Mouse (Mus musculus): Measurements from ENCODE around the gene Gm9958. TPM values are rescaled to one million over a fixed set of nuclear protein-coding genes. Genes with fewer than 3 reads are reported as not detected.

Gene Gm9958
- polyA plus RNA-seq, 1 experiment: 2.6 TPM

GRCm38 (mm10) chr5:90394322-90394721 is 27.3 kb downstream of the Gm9958 start:
- Histone ChIP-seq H3K4me1 (replicated peaks; ENCODE audit: control insufficient read depth, insufficient read depth, low read length) (no peaks in the 10 kb centered on the region), H3K27ac (ENCODE audit: control insufficient read depth, insufficient read depth, low read length) (no peak overlapping the region), H3K36me3 (ENCODE audit: control insufficient read depth, insufficient read depth, low read length) (no peaks in the 10 kb centered on the region), H3K4me3 (ENCODE audit: control insufficient read depth, insufficient read depth, low read length) (no peak overlapping the region), H3K27me3 (ENCODE audit: control insufficient read depth, insufficient read depth, low read length) (no peaks in the 10 kb centered on the region)
- TF ChIP-seq CTCF (IDR thresholded peaks at IDR 0.05; ENCODE audit: borderline replicate concordance, control insufficient read depth, extremely low read depth, insufficient read depth, low read length, poor library complexity) (no peak), POLR2A (IDR thresholded peaks at IDR 0.05; ENCODE audit: control insufficient read depth, extremely low read depth, insufficient read depth, low read length, poor library complexity) (no peak)
- DNase-seq: no peak
- WGBS: 72% methylated on average over 4 of the region's 4 CpGs

DNA sequence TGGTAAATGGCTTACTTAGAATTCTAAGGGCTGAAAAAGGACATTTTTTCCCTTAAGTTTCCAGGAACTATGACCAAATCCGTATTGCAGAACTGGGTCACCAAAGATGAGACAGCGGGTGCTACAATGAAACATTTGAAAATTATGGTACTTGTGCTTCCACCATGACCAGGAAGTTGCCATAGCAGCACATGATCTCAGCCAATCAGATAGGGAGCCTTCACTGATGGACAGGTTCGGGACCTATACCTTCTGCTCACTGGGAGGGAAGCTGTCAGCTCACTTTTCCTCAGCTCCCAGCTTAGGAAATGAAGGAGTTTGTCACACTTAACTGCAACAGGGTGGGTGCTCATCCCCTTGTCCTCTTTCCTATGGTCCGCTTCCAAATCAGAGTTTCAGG is 29.8 kb downstream of the Gm9958 start:
- Histone ChIP-seq H3K4me1 (replicated peaks; ENCODE audit: control insufficient read depth, insufficient read depth, low read length) (no peaks in the 10 kb centered on the region), H3K36me3 (ENCODE audit: control insufficient read depth, insufficient read depth, low read length) (no peaks in the 10 kb centered on the region), H3K4me3 (ENCODE audit: control insufficient read depth, insufficient read depth, low read length) (no peak overlapping the region), H3K27me3 (ENCODE audit: control insufficient read depth, insufficient read depth, low read length) (no peaks in the 10 kb centered on the region), H3K27ac (ENCODE audit: control insufficient read depth, insufficient read depth, low read length) (no peak overlapping the region)
- TF ChIP-seq CTCF (IDR thresholded peaks at IDR 0.05; ENCODE audit: borderline replicate concordance, control insufficient read depth, extremely low read depth, insufficient read depth, low read length, poor library complexity) (no peak), POLR2A (IDR thresholded peaks at IDR 0.05; ENCODE audit: control insufficient read depth, extremely low read depth, insufficient read depth, low read length, poor library complexity) (no peak)
- no peak for DNase-seq
- 94% methylated on average over 4 of the region's 4 CpGs for WGBS

GRCm38 (mm10) chr5:90405210-90405609 is 38.2 kb downstream of the Gm9958 start:
- no peak overlapping the region for H3K4me3 ChIP-seq (ENCODE audit: control insufficient read depth, insufficient read depth, low read length)
- no peaks in the 10 kb centered on the region for H3K27me3 ChIP-seq (ENCODE audit: control insufficient read depth, insufficient read depth, low read length)
- DNase-seq: no peak
- H3K4me1 ChIP-seq (replicated peaks; ENCODE audit: control insufficient read depth, insufficient read depth, low read length): peaks cover 6% of the 10 kb centered on the region; the same call in 1 of the 2 replicates
- no peak overlapping the region for H3K27ac ChIP-seq (ENCODE audit: control insufficient read depth, insufficient read depth, low read length)
- 87% methylated on average over 4 of the region's 4 CpGs for WGBS
- TF ChIP-seq POLR2A (IDR thresholded peaks at IDR 0.05; ENCODE audit: control insufficient read depth, extremely low read depth, insufficient read depth, low read length, poor library complexity) (no peak), CTCF (IDR thresholded peaks at IDR 0.05; ENCODE audit: borderline replicate concordance, control insufficient read depth, extremely low read depth, insufficient read depth, low read length, poor library complexity) (no peak)
- H3K36me3 ChIP-seq (ENCODE audit: control insufficient read depth, insufficient read depth, low read length): no peaks in the 10 kb centered on the region

DNA sequence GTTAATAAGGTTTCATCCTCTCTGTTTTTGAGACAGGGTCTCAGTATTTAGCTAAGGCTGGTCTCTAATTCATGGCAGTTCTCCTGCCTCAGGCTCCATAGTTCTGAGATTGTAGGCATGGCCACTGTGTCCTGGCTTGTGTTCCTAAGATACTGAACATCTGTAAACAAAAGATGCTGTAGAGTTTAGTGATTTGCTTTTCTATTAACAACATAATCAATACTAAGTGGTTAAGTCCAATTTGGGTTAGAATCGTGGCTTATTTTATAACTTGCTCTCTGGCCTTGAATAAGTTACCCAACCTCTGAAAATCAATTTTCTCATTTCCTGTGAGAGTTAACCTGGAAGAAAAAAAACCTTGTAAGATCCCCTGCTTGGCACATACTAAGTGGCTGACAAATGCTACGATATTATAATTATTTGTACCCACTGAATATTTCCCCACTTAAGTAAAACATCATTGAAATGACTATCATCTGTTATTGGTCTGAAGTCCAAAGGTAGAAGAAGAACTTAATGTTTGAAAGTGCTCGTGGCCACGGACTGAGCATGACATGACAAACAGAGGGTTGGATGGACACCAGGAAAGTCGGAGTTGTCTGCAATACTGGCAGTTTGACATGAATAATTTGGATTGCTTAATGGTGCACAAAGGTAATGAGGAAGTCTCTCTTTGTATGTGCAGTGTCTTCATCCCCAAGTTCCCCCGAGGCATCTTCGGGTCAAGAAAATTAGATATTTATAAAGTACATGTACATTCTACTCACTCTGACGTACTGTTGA is 47.3 kb downstream of the Gm9958 start:
- Histone ChIP-seq H3K4me1 (replicated peaks; ENCODE audit: control insufficient read depth, insufficient read depth, low read length) (no peaks in the 10 kb centered on the region), H3K36me3 (ENCODE audit: control insufficient read depth, insufficient read depth, low read length) (no peaks in the 10 kb centered on the region), H3K4me3 (ENCODE audit: control insufficient read depth, insufficient read depth, low read length) (no peak overlapping the region), H3K27ac (ENCODE audit: control insufficient read depth, insufficient read depth, low read length) (no peak overlapping the region), H3K27me3 (ENCODE audit: control insufficient read depth, insufficient read depth, low read length) (no peaks in the 10 kb centered on the region)
- 56% methylated on average over 8 of the region's 8 CpGs for WGBS
- TF ChIP-seq CTCF (IDR thresholded peaks at IDR 0.05; ENCODE audit: borderline replicate concordance, control insufficient read depth, extremely low read depth, insufficient read depth, low read length, poor library complexity) (no peak), POLR2A (IDR thresholded peaks at IDR 0.05; ENCODE audit: control insufficient read depth, extremely low read depth, insufficient read depth, low read length, poor library complexity) (no peak)
- no peak for DNase-seq

DNA sequence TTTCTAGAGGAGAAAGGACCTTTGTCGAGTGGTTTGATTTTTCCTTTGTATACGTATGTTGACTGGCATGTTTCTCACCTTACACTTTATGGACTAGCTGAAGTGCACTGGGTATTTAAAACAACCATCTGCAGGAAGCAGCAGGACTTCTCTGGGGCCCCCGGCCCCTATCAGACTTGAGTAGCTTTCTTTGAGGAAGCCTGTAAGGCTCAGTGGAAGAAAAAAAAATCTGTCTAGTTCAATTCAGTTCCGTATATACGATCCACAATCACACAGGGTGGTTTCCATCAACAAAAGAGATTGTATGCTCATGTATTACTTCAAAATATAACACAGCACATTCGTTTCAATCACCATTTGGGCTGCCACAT is 47.9 kb downstream of the Gm9958 start:
- Histone ChIP-seq H3K4me1 (replicated peaks; ENCODE audit: control insufficient read depth, insufficient read depth, low read length) (no peaks in the 10 kb centered on the region), H3K4me3 (ENCODE audit: control insufficient read depth, insufficient read depth, low read length) (no peak overlapping the region), H3K27ac (ENCODE audit: control insufficient read depth, insufficient read depth, low read length) (no peak overlapping the region), H3K36me3 (ENCODE audit: control insufficient read depth, insufficient read depth, low read length) (no peaks in the 10 kb centered on the region), H3K27me3 (ENCODE audit: control insufficient read depth, insufficient read depth, low read length) (no peaks in the 10 kb centered on the region)
- 15% methylated on average over 6 of the region's 6 CpGs for WGBS
- no peak for TF ChIP-seq POLR2A (IDR thresholded peaks at IDR 0.05; ENCODE audit: control insufficient read depth, extremely low read depth, insufficient read depth, low read length, poor library complexity)
- no peak for TF ChIP-seq CTCF (IDR thresholded peaks at IDR 0.05; ENCODE audit: borderline replicate concordance, control insufficient read depth, extremely low read depth, insufficient read depth, low read length, poor library complexity)
- DNase-seq: no peak

Other genes with a start within 250 kb of the Gm9958 start
- gene Cox18, start 143.2 kb upstream of the Gm9958 start, polyA plus RNA-seq (2012; rRNA removed): 39.8 and 44.3 TPM in 2 replicates
- gene Ankrd17, start 627 bp upstream of the Gm9958 start, polyA plus RNA-seq (2012; rRNA removed): 46.8 and 47.1 TPM in 2 replicates
- gene Alb, start 93.7 kb downstream of the Gm9958 start, polyA plus RNA-seq (2012; rRNA removed): 0.23 and 53.0 TPM in 2 replicates
- gene Afp, start 123.5 kb downstream of the Gm9958 start, polyA plus RNA-seq (2012; rRNA removed): 1.0 and 1.3 TPM in 2 replicates
- 0.11 TPM in 1 of 2 replicates, not detected in the other for gene Afm, start 151.7 kb downstream of the Gm9958 start, polyA plus RNA-seq (2012; rRNA removed)
- 0.08 TPM in 1 of 2 replicates, not detected in the other for gene 5830473C10Rik, start 193.9 kb downstream of the Gm9958 start, polyA plus RNA-seq (2012; rRNA removed)

Measured in thymus, adult 2 months (tissue).